Mouse (Mus musculus): ENCODE data around the gene Ckap2. TPM values are rescaled to one million over a fixed set of nuclear protein-coding genes. Genes with fewer than 3 reads are reported as not detected.
"Not testable (repeated sequence)": the region's sequence is repeated elsewhere in the genome, so short reads cannot be mapped to it uniquely, and the experiment has no call there.

The Ckap2 gene
- polyA plus RNA-seq, 1 experiment from 2014 or later: 65.9 TPM

- 100% methylated on average over 1 of the region's 1 CpGs for WGBS
- no peak for ATAC-seq (ENCODE audit: low FRiP score)
- no peaks in the 10 kb centered on the region for H3K9me3 ChIP-seq
Observed at GRCm38 (mm10) chr8:22143764-22144491, 41.7 kb downstream of the Ckap2 start.

GRCm38 (mm10) chr8:22142592-22142991 is 43.0 kb downstream of the Ckap2 start:
- Histone ChIP-seq H3K27ac (no peak overlapping the region), H3K9me3 (no peaks in the 10 kb centered on the region), H3K4me2 (no peak overlapping the region), H3K9ac (no peak overlapping the region), H3K36me3 (replicated peaks) (0 out of 2 replicates have a peak, but pooled peaks cover 9% of the 10 kb centered on the region), H3K4me1 (no peaks in the 10 kb centered on the region), H3K27me3 (no peaks in the 10 kb centered on the region), H3K4me3 (replicated peaks) (no peak overlapping the region)
- no peak for ATAC-seq (ENCODE audit: low FRiP score)
- WGBS: 73% methylated on average over 4 of the region's 4 CpGs

More at GRCm38 (mm10) chr8:22143764-22144491, 41.7 kb downstream of the Ckap2 start:
- no peak overlapping the region for H3K4me3 ChIP-seq (replicated peaks)
- H3K27me3 ChIP-seq: no peaks in the 10 kb centered on the region
- no peak overlapping the region for H3K27ac ChIP-seq
- no peak overlapping the region for H3K9ac ChIP-seq
- H3K36me3 ChIP-seq (replicated peaks): peaks cover 14% of the 10 kb centered on the region; the same call in 1 of the 2 replicates
- no peaks in the 10 kb centered on the region for H3K4me1 ChIP-seq
- no peak overlapping the region for H3K4me2 ChIP-seq

- H3K4me2 ChIP-seq: no peak overlapping the region
- H3K4me3 ChIP-seq (replicated peaks): no peak overlapping the region
- no peaks in the 10 kb centered on the region for H3K27me3 ChIP-seq
- H3K27ac ChIP-seq: no peak overlapping the region
- WGBS: 88% methylated on average over 4 of the region's 4 CpGs
- no peaks in the 10 kb centered on the region for H3K9me3 ChIP-seq
- 0 out of 2 replicates have a peak, but pooled peaks cover 6% of the 10 kb centered on the region for H3K36me3 ChIP-seq (replicated peaks)
- no peak for ATAC-seq (ENCODE audit: low FRiP score)
- H3K9ac ChIP-seq: no peak overlapping the region
- H3K4me1 ChIP-seq: no peaks in the 10 kb centered on the region
Observed at GRCm38 (mm10) chr8:22141836-22142385, 43.7 kb downstream of the Ckap2 start.

DNA sequence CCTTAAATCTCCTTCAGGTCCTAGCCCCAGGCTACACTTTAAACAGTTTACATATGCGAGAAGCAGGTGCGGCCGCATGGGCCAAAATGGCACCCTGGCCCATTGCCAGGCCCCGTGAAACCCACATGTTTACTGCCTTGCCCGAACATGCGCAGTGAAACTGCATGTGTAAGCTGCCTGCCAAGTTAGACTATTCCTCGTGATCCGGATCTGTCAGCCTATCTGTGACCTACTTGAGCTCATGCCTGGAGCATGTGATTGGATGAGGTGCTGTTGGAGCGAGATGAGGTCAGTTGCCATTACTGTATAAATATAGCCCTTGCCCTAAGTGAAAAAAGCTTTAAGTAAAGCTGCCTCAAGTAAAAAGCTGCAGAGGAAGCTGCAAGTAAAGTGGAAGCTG is 49.2 kb downstream of the Ckap2 start:
- 93% methylated on average over 9 of the region's 9 CpGs for WGBS
- ATAC-seq (ENCODE audit: low FRiP score); H3K9ac ChIP-seq; H3K36me3 ChIP-seq (replicated peaks); H3K4me1 ChIP-seq; H3K27ac ChIP-seq; H3K4me3 ChIP-seq (replicated peaks); H3K9me3 ChIP-seq; H3K4me2 ChIP-seq; H3K27me3 ChIP-seq: not testable (repeated sequence)

- Histone ChIP-seq H3K9me3 (no peaks in the 10 kb centered on the region), H3K4me2 (no peak overlapping the region), H3K9ac (no peak overlapping the region), H3K27ac (no peak overlapping the region), H3K27me3 (no peaks in the 10 kb centered on the region), H3K36me3 (replicated peaks) (peaks cover 10% of the 10 kb centered on the region), H3K4me3 (replicated peaks) (no peak overlapping the region), H3K4me1 (no peaks in the 10 kb centered on the region)
- no peak for ATAC-seq (ENCODE audit: low FRiP score)
- 81% methylated on average over 5 of the region's 5 CpGs for WGBS
Observed at GRCm38 (mm10) chr8:22134750-22135135, 50.9 kb downstream of the Ckap2 start.

DNA sequence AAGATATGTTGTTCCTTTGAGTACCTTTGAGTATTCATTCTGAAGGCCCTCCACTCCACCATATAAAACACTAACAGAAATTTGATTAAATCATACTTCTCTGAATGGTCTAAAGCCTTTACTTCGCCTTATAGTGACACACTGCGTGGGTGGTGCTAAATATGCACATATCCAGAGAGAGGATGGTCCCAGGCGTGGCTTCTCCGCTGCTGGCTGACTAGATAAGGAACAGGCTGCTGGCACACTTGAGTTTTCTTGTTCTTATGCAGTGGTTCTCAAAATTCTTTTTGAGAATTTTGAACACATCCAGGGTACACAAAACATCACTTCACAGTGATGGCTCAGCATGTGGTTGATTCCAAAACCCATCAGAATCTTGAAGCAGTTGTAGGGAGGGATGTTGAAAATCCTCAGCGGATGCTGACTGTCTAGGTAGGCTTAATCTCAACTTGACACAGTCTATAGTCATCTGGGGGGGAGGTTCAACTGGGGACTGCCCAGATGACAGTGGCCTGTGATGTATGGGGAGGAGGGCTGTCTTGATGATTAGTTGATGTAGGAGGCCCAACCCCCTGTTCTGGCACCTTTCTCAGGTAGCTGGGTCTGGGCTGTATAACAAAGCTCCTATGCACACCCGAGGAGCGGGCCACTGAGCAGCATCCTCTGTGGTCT is 51.4 kb downstream of the Ckap2 start:
- ATAC-seq (ENCODE audit: low FRiP score): no peak
- Histone ChIP-seq H3K9ac (no peak overlapping the region), H3K27me3 (no peaks in the 10 kb centered on the region), H3K4me3 (replicated peaks) (no peak overlapping the region), H3K4me1 (no peaks in the 10 kb centered on the region), H3K4me2 (no peak overlapping the region), H3K9me3 (no peaks in the 10 kb centered on the region), H3K27ac (no peak overlapping the region), H3K36me3 (replicated peaks) (peaks cover 13% of the 10 kb centered on the region)
- 96% methylated on average over 7 of the region's 7 CpGs for WGBS

GRCm38 (mm10) chr8:22132062-22132461 is 53.6 kb downstream of the Ckap2 start:
- no peak overlapping the region for H3K9ac ChIP-seq
- no peaks in the 10 kb centered on the region for H3K4me1 ChIP-seq
- H3K36me3 ChIP-seq (replicated peaks): peaks cover 32% of the 10 kb centered on the region
- no peak overlapping the region for H3K4me3 ChIP-seq (replicated peaks)
- no peaks in the 10 kb centered on the region for H3K9me3 ChIP-seq
- 90% methylated on average over 12 of the region's 12 CpGs for WGBS
- H3K27ac ChIP-seq: no peak overlapping the region
- no peak overlapping the region for H3K4me2 ChIP-seq
- no peaks in the 10 kb centered on the region for H3K27me3 ChIP-seq
- ATAC-seq (ENCODE audit: low FRiP score): no peak

GRCm38 (mm10) chr8:22124220-22125152 is 61.1 kb downstream of the Ckap2 start, which contains the start of gene Nek5:
Gene Nek5 (minus strand): TSS chr8:22125053.
- H3K4me1 ChIP-seq: peaks cover 6% of the 10 kb centered on the region
- peaks cover 24% of the 10 kb centered on the region for H3K36me3 ChIP-seq (replicated peaks)
- 0 out of 2 replicates have a peak within 1 kb of the TSS, but pooled peaks have one; percentile 29 for H3K9ac ChIP-seq
- no peaks in the 10 kb centered on the region for H3K9me3 ChIP-seq
- 1% methylated on average over 29 of the region's 29 CpGs for WGBS
- peaks cover 4% of the 10 kb centered on the region; the same call in 1 of the 2 replicates for H3K27me3 ChIP-seq
- H3K4me3 ChIP-seq (replicated peaks): peak within 1 kb of the TSS; percentile 43
- peak within 1 kb of the TSS; percentile 80 for H3K4me2 ChIP-seq
- H3K27ac ChIP-seq: no peak within 1 kb of the TSS
- ATAC-seq (ENCODE audit: low FRiP score): peak; percentile 81

Other genes with a start within 250 kb of the Ckap2 start
- gene Defb35, start 247.5 kb downstream of the Ckap2 start, polyA plus RNA-seq (2016; fragmentation: Nextera tagmentation; extraction: Ambion mirVana): not detected in 2 replicates
- not detected in 2 replicates for gene Defb13, start 239.1 kb downstream of the Ckap2 start, polyA plus RNA-seq (2016; fragmentation: Nextera tagmentation; extraction: Ambion mirVana)
- not detected in 2 replicates for gene Fam90a1a, start 227.1 kb downstream of the Ckap2 start, polyA plus RNA-seq (2016; fragmentation: Nextera tagmentation; extraction: Ambion mirVana)
- not detected in 2 replicates for gene Ccdc70, start 216.0 kb downstream of the Ckap2 start, polyA plus RNA-seq (2016; fragmentation: Nextera tagmentation; extraction: Ambion mirVana)
- 2.3 and 2.6 TPM in 2 replicates for gene Atp7b, start 125.5 kb downstream of the Ckap2 start, polyA plus RNA-seq (2016; fragmentation: Nextera tagmentation; extraction: Ambion mirVana)
- 15.4 and 25.6 TPM in 2 replicates for gene Alg11, start 125.1 kb downstream of the Ckap2 start, polyA plus RNA-seq (2016; fragmentation: Nextera tagmentation; extraction: Ambion mirVana)
- gene Nek5, start 60.8 kb downstream of the Ckap2 start, polyA plus RNA-seq (2016; fragmentation: Nextera tagmentation; extraction: Ambion mirVana): 0.17 and 0.32 TPM in 2 replicates
- 6.3 and 6.9 TPM in 2 replicates for gene Nek3, start 19.4 kb downstream of the Ckap2 start, polyA plus RNA-seq (2016; fragmentation: Nextera tagmentation; extraction: Ambion mirVana)
- 42.7 and 44.4 TPM in 2 replicates for gene Vps36, start 7.0 kb upstream of the Ckap2 start, polyA plus RNA-seq (2016; fragmentation: Nextera tagmentation; extraction: Ambion mirVana)
- gene Thsd1, start 41.5 kb upstream of the Ckap2 start, polyA plus RNA-seq (2016; fragmentation: Nextera tagmentation; extraction: Ambion mirVana): 7.3 and 8.1 TPM in 2 replicates
- 0.08 TPM in 1 of 2 replicates, not detected in the other for gene Tpte, start 97.6 kb upstream of the Ckap2 start, polyA plus RNA-seq (2016; fragmentation: Nextera tagmentation; extraction: Ambion mirVana)
- 14.1 and 15.4 TPM in 2 replicates for gene Slc25a15, start 212.8 kb upstream of the Ckap2 start, polyA plus RNA-seq (2016; fragmentation: Nextera tagmentation; extraction: Ambion mirVana)
- 38.9 and 39.4 TPM in 2 replicates for gene Mrps31, start 225.5 kb upstream of the Ckap2 start, polyA plus RNA-seq (2016; fragmentation: Nextera tagmentation; extraction: Ambion mirVana)

Measured in forebrain, embryonic 12.5 days (tissue).